Mouse (Mus musculus): ENCODE results near the gene Sox30. TPM values are rescaled to one million over a fixed set of nuclear protein-coding genes. Genes with fewer than 3 reads are reported as not detected.

The Sox30 gene
- polyA plus RNA-seq (2014; fragmentation: Nextera tagmentation; extraction: Ambion mirVana): 0.08 and 0.09 TPM in 2 replicates

GRCm38 (mm10) chr11:45979946-45980892, at the start of gene Sox30:
Gene Sox30, plus strand, starts transcription at chr11:45980310.
- Histone ChIP-seq H3K9me3 (ENCODE audit: control insufficient read depth, low read length) (peaks cover 5% of the 10 kb centered on the region; the same call in 1 of the 2 replicates), H3K4me1 (replicated peaks; ENCODE audit: control insufficient read depth, insufficient read depth, low read length) (peaks cover 7% of the 10 kb centered on the region; the same call in 1 of the 2 replicates), H3K27ac (peak within 1 kb of the TSS; percentile 57; the same call in 1 of the 2 replicates), H3K4me2 (replicated peaks) (peak within 1 kb of the TSS; percentile 64), H3K36me3 (replicated peaks; ENCODE audit: control insufficient read depth, insufficient read depth) (no peaks in the 10 kb centered on the region), H3K9ac (peak within 1 kb of the TSS; percentile 78), H3K4me3 (replicated peaks; ENCODE audit: low read length) (peak within 1 kb of the TSS; percentile 52), H3K27me3 (ENCODE audit: control insufficient read depth, insufficient read depth, low read length) (no peaks in the 10 kb centered on the region)
- ATAC-seq (ENCODE audit: low FRiP score) (peak; percentile 98), DNase-seq (ENCODE audit: low spot score) (peak; percentile 63)
- WGBS: 8% methylated on average over 82 of the region's 115 CpGs

DNA sequence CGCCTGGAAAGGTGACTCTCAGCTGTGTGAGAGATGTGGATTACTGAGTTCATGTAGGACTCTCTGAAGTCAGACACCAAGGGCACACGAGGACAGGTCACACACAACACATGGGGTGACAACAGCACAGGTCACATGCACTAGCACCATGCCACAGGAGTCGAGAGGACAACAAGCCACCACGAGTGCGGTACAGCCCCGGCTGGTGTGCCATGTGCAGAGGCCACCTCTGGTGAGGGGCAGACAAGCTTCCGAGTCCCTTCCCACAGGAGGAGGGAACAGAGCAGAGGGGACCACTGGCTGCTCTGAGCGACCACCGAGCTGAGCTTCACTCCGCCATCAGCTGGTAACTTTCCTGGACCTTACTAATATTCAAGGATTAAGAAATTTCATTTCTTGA, 47.3 kb upstream of the Sox30 start:
- no peak for ATAC-seq (ENCODE audit: low FRiP score)
- no peak overlapping the region for H3K4me2 ChIP-seq (replicated peaks)
- peaks cover 78% of the 10 kb centered on the region for H3K36me3 ChIP-seq (replicated peaks; ENCODE audit: control insufficient read depth, insufficient read depth)
- H3K27ac ChIP-seq: no peak overlapping the region
- H3K9ac ChIP-seq: no peak overlapping the region
- H3K4me1 ChIP-seq (replicated peaks; ENCODE audit: control insufficient read depth, insufficient read depth, low read length): no peaks in the 10 kb centered on the region
- no peak for DNase-seq (ENCODE audit: low spot score)
- no peaks in the 10 kb centered on the region for H3K9me3 ChIP-seq (ENCODE audit: control insufficient read depth, low read length)
- H3K27me3 ChIP-seq (ENCODE audit: control insufficient read depth, insufficient read depth, low read length): no peaks in the 10 kb centered on the region
- H3K4me3 ChIP-seq (replicated peaks; ENCODE audit: low read length): no peak overlapping the region
- WGBS: 92% methylated on average over 10 of the region's 10 CpGs

- Histone ChIP-seq H3K4me2 (replicated peaks) (no peak overlapping the region), H3K36me3 (replicated peaks; ENCODE audit: control insufficient read depth, insufficient read depth) (peaks cover 52% of the 10 kb centered on the region), H3K9ac (no peak overlapping the region), H3K4me1 (replicated peaks; ENCODE audit: control insufficient read depth, insufficient read depth, low read length) (0 out of 2 replicates have a peak, but pooled peaks cover 6% of the 10 kb centered on the region), H3K27me3 (ENCODE audit: control insufficient read depth, insufficient read depth, low read length) (no peaks in the 10 kb centered on the region), H3K9me3 (ENCODE audit: control insufficient read depth, low read length) (no peaks in the 10 kb centered on the region), H3K27ac (no peak overlapping the region), H3K4me3 (replicated peaks; ENCODE audit: low read length) (no peak overlapping the region)
- ATAC-seq (ENCODE audit: low FRiP score) (no peak), DNase-seq (ENCODE audit: low spot score) (no peak)
- 98% methylated on average over 8 of the region's 8 CpGs for WGBS
These were observed 42.6 kb upstream of the Sox30 start for GRCm38 (mm10) chr11:45937478-45937877.

DNA sequence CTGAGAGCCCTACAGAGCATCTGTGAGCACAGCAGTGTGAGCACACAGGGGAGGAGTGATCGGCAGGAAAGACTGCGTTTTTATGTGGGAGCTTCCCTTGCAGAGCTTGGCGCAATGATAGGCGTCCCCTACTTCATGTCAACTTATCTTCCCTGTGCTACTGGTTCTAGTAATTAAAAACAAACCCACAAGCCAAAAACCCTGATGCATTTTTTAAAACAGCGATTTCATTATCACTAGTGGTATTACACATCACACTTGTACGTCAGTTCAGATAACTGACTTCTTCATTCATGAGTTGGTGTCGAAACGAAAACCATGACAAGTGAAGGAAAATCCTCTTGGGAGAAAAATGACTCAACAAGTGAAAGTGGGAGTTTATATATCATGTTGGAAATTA, 41.2 kb upstream of the Sox30 start:
- DNase-seq (ENCODE audit: low spot score) (no peak), ATAC-seq (ENCODE audit: low FRiP score) (no peak)

GRCm38 (mm10) chr11:45942281-45942680, 37.8 kb upstream of the Sox30 start:
- Histone ChIP-seq H3K36me3 (replicated peaks; ENCODE audit: control insufficient read depth, insufficient read depth) (peaks cover 4% of the 10 kb centered on the region), H3K27me3 (ENCODE audit: control insufficient read depth, insufficient read depth, low read length) (no peaks in the 10 kb centered on the region), H3K4me1 (replicated peaks; ENCODE audit: control insufficient read depth, insufficient read depth, low read length) (peaks cover 22% of the 10 kb centered on the region; the same call in 1 of the 2 replicates), H3K4me2 (replicated peaks) (no peak overlapping the region), H3K27ac (no peak overlapping the region), H3K4me3 (replicated peaks; ENCODE audit: low read length) (no peak overlapping the region), H3K9me3 (ENCODE audit: control insufficient read depth, low read length) (no peaks in the 10 kb centered on the region), H3K9ac (no peak overlapping the region)
- ATAC-seq (ENCODE audit: low FRiP score) (no peak), DNase-seq (ENCODE audit: low spot score) (no peak)
- 92% methylated on average over 7 of the region's 7 CpGs for WGBS

More for the DNA sequence above, 41.2 kb upstream of the Sox30 start:
- H3K9me3 ChIP-seq (ENCODE audit: control insufficient read depth, low read length): no peaks in the 10 kb centered on the region
- H3K27me3 ChIP-seq (ENCODE audit: control insufficient read depth, insufficient read depth, low read length): no peaks in the 10 kb centered on the region
- no peak overlapping the region for H3K4me3 ChIP-seq (replicated peaks; ENCODE audit: low read length)
- 88% methylated on average over 8 of the region's 8 CpGs for WGBS
- H3K9ac ChIP-seq: no peak overlapping the region
- H3K4me1 ChIP-seq (replicated peaks; ENCODE audit: control insufficient read depth, insufficient read depth, low read length): peaks cover 21% of the 10 kb centered on the region; the same call in 1 of the 2 replicates
- H3K4me2 ChIP-seq (replicated peaks): no peak overlapping the region
- H3K27ac ChIP-seq: no peak overlapping the region
- peaks cover 38% of the 10 kb centered on the region for H3K36me3 ChIP-seq (replicated peaks; ENCODE audit: control insufficient read depth, insufficient read depth)

DNA sequence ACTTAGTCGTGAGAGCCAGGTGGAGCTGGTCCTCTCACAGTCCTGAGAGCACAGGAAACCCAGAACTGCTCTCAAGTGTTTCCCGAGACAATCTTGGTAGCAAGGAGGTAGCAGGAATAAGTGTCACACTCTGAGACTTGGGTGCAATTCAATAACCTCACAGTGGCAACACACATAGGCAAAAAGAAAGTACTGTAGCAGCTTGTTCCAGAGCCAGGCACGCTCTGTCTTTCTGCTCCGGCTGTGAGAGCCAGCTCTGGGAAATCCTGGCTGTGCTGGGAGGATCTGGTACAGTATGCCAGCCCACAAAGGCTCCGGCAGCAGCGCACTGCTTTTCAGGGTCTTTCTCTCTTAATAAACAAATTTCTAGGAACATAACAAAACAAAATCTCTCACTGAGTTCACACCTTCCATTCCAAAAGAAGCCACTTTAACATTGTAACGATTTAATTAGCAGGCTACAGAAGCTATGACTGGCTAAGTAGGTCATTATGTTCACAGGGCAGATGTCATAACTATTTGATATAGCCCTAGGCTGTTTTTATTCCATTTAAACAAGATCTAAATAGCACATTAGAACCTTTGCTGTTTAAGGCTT, 36.9 kb upstream of the Sox30 start:
- DNase-seq (ENCODE audit: low spot score): peak; percentile 35

GRCm38 (mm10) chr11:45943891-45944642, 36.0 kb upstream of the Sox30 start:
- DNase-seq (ENCODE audit: low spot score): no peak
- Histone ChIP-seq H3K9me3 (ENCODE audit: control insufficient read depth, low read length) (no peaks in the 10 kb centered on the region), H3K27ac (peak overlapping the region; percentile 77), H3K4me1 (replicated peaks; ENCODE audit: control insufficient read depth, insufficient read depth, low read length) (peaks cover 22% of the 10 kb centered on the region; the same call in 1 of the 2 replicates), H3K36me3 (replicated peaks; ENCODE audit: control insufficient read depth, insufficient read depth) (peaks cover 12% of the 10 kb centered on the region), H3K27me3 (ENCODE audit: control insufficient read depth, insufficient read depth, low read length) (no peaks in the 10 kb centered on the region), H3K4me3 (replicated peaks; ENCODE audit: low read length) (peak overlapping the region; percentile 92), H3K9ac (peak overlapping the region; percentile 91), H3K4me2 (replicated peaks) (peak overlapping the region; percentile 84)
- WGBS: under 1% methylated on average over 49 of the region's 49 CpGs
- ATAC-seq (ENCODE audit: low FRiP score): peak; percentile 53

More for the DNA sequence above, 36.9 kb upstream of the Sox30 start:
- no peaks in the 10 kb centered on the region for H3K27me3 ChIP-seq (ENCODE audit: control insufficient read depth, insufficient read depth, low read length)
- H3K36me3 ChIP-seq (replicated peaks; ENCODE audit: control insufficient read depth, insufficient read depth): peaks cover 4% of the 10 kb centered on the region; the same call in 1 of the 2 replicates
- H3K27ac ChIP-seq: 0 out of 2 replicates have a peak overlapping the region, but pooled peaks have one; percentile 20
- H3K4me2 ChIP-seq (replicated peaks): peak overlapping the region; percentile 84
- H3K4me1 ChIP-seq (replicated peaks; ENCODE audit: control insufficient read depth, insufficient read depth, low read length): peaks cover 22% of the 10 kb centered on the region; the same call in 1 of the 2 replicates
- ATAC-seq (ENCODE audit: low FRiP score): no peak
- peak overlapping the region; percentile 91 for H3K9ac ChIP-seq
- WGBS: 55% methylated on average over 7 of the region's 7 CpGs
- H3K4me3 ChIP-seq (replicated peaks; ENCODE audit: low read length): peak overlapping the region; percentile 92
- no peaks in the 10 kb centered on the region for H3K9me3 ChIP-seq (ENCODE audit: control insufficient read depth, low read length)

- ATAC-seq (ENCODE audit: low FRiP score) (peak; percentile 86), DNase-seq (ENCODE audit: low spot score) (peak; percentile 99)
- peak within 1 kb of the TSS; percentile 84 for H3K4me2 ChIP-seq (replicated peaks)
- peak within 1 kb of the TSS; percentile 77 for H3K27ac ChIP-seq
- under 1% methylated on average over 53 of the region's 55 CpGs for WGBS
- H3K9me3 ChIP-seq (ENCODE audit: control insufficient read depth, low read length): no peaks in the 10 kb centered on the region
- H3K4me3 ChIP-seq (replicated peaks; ENCODE audit: low read length): peak within 1 kb of the TSS; percentile 92
- H3K4me1 ChIP-seq (replicated peaks; ENCODE audit: control insufficient read depth, insufficient read depth, low read length): peaks cover 22% of the 10 kb centered on the region; the same call in 1 of the 2 replicates
- H3K9ac ChIP-seq: peak within 1 kb of the TSS; percentile 91
- no peaks in the 10 kb centered on the region for H3K27me3 ChIP-seq (ENCODE audit: control insufficient read depth, insufficient read depth, low read length)
- H3K36me3 ChIP-seq (replicated peaks; ENCODE audit: control insufficient read depth, insufficient read depth): peaks cover 17% of the 10 kb centered on the region
These were observed 35.4 kb upstream of the Sox30 start, which contains the start of gene Lsm11 for GRCm38 (mm10) chr11:45944643-45945156. Gene Lsm11, minus strand, starts transcription at chr11:45944935.

All from hindbrain, embryonic 14.5 days (tissue).